Mouse (Mus musculus) E14TG2a.4 (cell line): ENCODE results near the gene Palm.

Experiments
- CTCF ChIP-seq: conservative IDR thresholded peaks from 2 replicates; pipeline ENCODE4 v1.5.1; 2014; ENCODE audit warnings: low read length
- POU5F1 ChIP-seq: IDR thresholded peaks from 2 replicates; pipeline ENCODE4 v1.6.1; 2014; ENCODE audit warnings: low read length, borderline replicate concordance

DNA sequence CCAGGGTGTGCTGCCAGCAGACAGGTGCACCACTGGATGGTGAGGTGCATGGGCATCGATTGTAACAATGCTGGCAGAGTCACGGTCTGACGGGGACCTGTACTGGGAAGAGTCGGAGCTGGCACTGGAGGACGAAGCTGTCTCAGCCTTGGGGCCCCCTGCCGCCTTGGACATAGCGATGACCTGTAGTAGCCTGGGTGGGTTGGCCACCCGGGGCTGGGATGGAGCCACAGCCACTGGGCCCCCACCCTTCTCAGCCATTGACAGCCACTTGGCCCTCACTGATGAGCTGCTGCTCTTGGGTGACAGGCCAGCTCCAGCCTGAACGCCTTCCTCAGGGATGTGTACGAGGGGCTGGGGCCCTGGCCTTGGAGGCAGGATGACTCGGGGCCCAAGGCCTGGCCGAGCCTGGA is 71.8 kb downstream of the Palm start:
- TF ChIP-seq CTCF (no peak), POU5F1 (no peak)
